Mouse (Mus musculus): Measurements from ENCODE around the gene Hlcs.

DNA sequence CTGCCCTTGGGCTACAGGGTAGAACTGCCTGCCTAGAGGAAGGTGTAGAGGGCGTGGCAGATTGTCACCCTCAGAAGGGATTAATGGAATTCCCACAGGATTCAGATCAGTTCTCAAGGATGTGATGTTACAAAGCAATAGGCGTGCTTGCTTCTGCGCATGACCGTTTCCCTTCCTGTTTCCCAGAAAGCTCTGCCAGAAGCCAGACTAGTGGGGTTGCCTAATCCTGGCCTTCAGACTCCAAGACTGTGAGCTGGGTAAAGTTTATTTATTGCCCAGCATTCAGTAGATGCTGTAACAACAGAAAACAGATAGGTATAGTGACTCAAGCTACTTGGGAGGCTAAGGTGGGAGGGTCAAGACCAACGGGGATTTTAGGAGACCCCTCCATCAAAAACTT lies 15.3 kb downstream of the Hlcs start:
- TF ChIP-seq CTCF (IDR thresholded peaks at IDR 0.05; ENCODE audit: low read depth, low read length) = no peak
- TF ChIP-seq POLR2A (IDR thresholded peaks at IDR 0.05; ENCODE audit: insufficient read depth, low read length) = no peak

Measured in ES-Bruce4 (cell line).